Mouse (Mus musculus): Measurements from ENCODE around the gene Cyb5d1. TPM values are rescaled to one million over a fixed set of nuclear protein-coding genes. Genes with fewer than 3 reads are reported as not detected.

Cyb5d1 gene
- polyA plus RNA-seq, 1 experiment from 2014 or later = 29.7 TPM

GRCm38 (mm10) chr11:69408541-69409377 is 13.3 kb upstream of the Cyb5d1 start:
- peak overlapping the region; percentile 77 for H3K9ac ChIP-seq (replicated peaks)
- peaks cover 53% of the 10 kb centered on the region for H3K36me3 ChIP-seq
- no peaks in the 10 kb centered on the region for H3K27me3 ChIP-seq (replicated peaks)
- H3K9me3 ChIP-seq (replicated peaks) = no peaks in the 10 kb centered on the region
- peak; percentile 68 for ATAC-seq (ENCODE audit: low FRiP score)
- H3K4me3 ChIP-seq (replicated peaks) = peak overlapping the region; percentile 65
- under 1% methylated on average over 33 of the region's 33 CpGs for WGBS
- H3K4me2 ChIP-seq = peak overlapping the region; percentile 96
- peak overlapping the region; percentile 98 for H3K27ac ChIP-seq (replicated peaks)
- H3K4me1 ChIP-seq = peaks cover 60% of the 10 kb centered on the region

GRCm38 (mm10) chr11:69407724-69408004 is 12.2 kb upstream of the Cyb5d1 start:
- 87% methylated on average over 4 of the region's 4 CpGs for WGBS
- Histone ChIP-seq H3K4me2 (peak overlapping the region; percentile 96), H3K4me3 (replicated peaks) (peak overlapping the region; percentile 65), H3K9ac (replicated peaks) (peak overlapping the region; percentile 77), H3K36me3 (peaks cover 58% of the 10 kb centered on the region), H3K27me3 (replicated peaks) (no peaks in the 10 kb centered on the region), H3K9me3 (replicated peaks) (no peaks in the 10 kb centered on the region), H3K27ac (replicated peaks) (peak overlapping the region; percentile 98), H3K4me1 (peaks cover 49% of the 10 kb centered on the region)
- ATAC-seq (ENCODE audit: low FRiP score) = no peak

- Histone ChIP-seq H3K4me3 (replicated peaks) (peak overlapping the region; percentile 65; the same call in 1 of the 2 replicates), H3K36me3 (peaks cover 58% of the 10 kb centered on the region), H3K4me2 (0 out of 2 replicates have a peak overlapping the region, but pooled peaks have one; percentile 96), H3K9ac (replicated peaks) (no peak overlapping the region), H3K27me3 (replicated peaks) (no peaks in the 10 kb centered on the region), H3K4me1 (peaks cover 44% of the 10 kb centered on the region), H3K27ac (replicated peaks) (no peak overlapping the region), H3K9me3 (replicated peaks) (no peaks in the 10 kb centered on the region)
- no peak for ATAC-seq (ENCODE audit: low FRiP score)
- 91% methylated on average over 16 of the region's 16 CpGs for WGBS
Observed at GRCm38 (mm10) chr11:69406867-69407723, 11.7 kb upstream of the Cyb5d1 start.

- Histone ChIP-seq H3K4me3 (replicated peaks) (no peak overlapping the region), H3K27ac (replicated peaks) (no peak overlapping the region), H3K9me3 (replicated peaks) (no peaks in the 10 kb centered on the region), H3K27me3 (replicated peaks) (no peaks in the 10 kb centered on the region), H3K4me2 (no peak overlapping the region), H3K4me1 (peaks cover 40% of the 10 kb centered on the region), H3K36me3 (peaks cover 66% of the 10 kb centered on the region), H3K9ac (replicated peaks) (no peak overlapping the region)
- no peak for ATAC-seq (ENCODE audit: low FRiP score)
- WGBS = 93% methylated on average over 19 of the region's 19 CpGs
Observed at GRCm38 (mm10) chr11:69406282-69406681, 10.9 kb upstream of the Cyb5d1 start.

- Histone ChIP-seq H3K36me3 (peaks cover 73% of the 10 kb centered on the region), H3K4me1 (peaks cover 44% of the 10 kb centered on the region), H3K9me3 (replicated peaks) (no peaks in the 10 kb centered on the region), H3K4me3 (replicated peaks) (no peak overlapping the region), H3K4me2 (no peak overlapping the region), H3K9ac (replicated peaks) (no peak overlapping the region), H3K27me3 (replicated peaks) (no peaks in the 10 kb centered on the region), H3K27ac (replicated peaks) (no peak overlapping the region)
- WGBS = 90% methylated on average over 24 of the region's 24 CpGs
- ATAC-seq (ENCODE audit: low FRiP score) = no peak
Observed at GRCm38 (mm10) chr11:69405397-69406200, 10.2 kb upstream of the Cyb5d1 start.

GRCm38 (mm10) chr11:69404595-69405396 is 9.4 kb upstream of the Cyb5d1 start:
- Histone ChIP-seq H3K9ac (replicated peaks) (no peak overlapping the region), H3K27me3 (replicated peaks) (peaks cover 5% of the 10 kb centered on the region; the same call in 1 of the 2 replicates), H3K4me1 (peaks cover 36% of the 10 kb centered on the region), H3K4me3 (replicated peaks) (no peak overlapping the region), H3K4me2 (no peak overlapping the region), H3K36me3 (peaks cover 81% of the 10 kb centered on the region), H3K27ac (replicated peaks) (0 out of 2 replicates have a peak overlapping the region, but pooled peaks have one; percentile 18), H3K9me3 (replicated peaks) (no peaks in the 10 kb centered on the region)
- 93% methylated on average over 23 of the region's 24 CpGs for WGBS
- ATAC-seq (ENCODE audit: low FRiP score) = no peak

GRCm38 (mm10) chr11:69403691-69404594 is 8.5 kb upstream of the Cyb5d1 start:
- Histone ChIP-seq H3K36me3 (peaks cover 87% of the 10 kb centered on the region), H3K27ac (replicated peaks) (0 out of 2 replicates have a peak overlapping the region, but pooled peaks have one; percentile 18), H3K27me3 (replicated peaks) (peaks cover 5% of the 10 kb centered on the region; the same call in 1 of the 2 replicates), H3K4me3 (replicated peaks) (no peak overlapping the region), H3K9me3 (replicated peaks) (no peaks in the 10 kb centered on the region), H3K4me1 (peaks cover 28% of the 10 kb centered on the region), H3K9ac (replicated peaks) (no peak overlapping the region), H3K4me2 (no peak overlapping the region)
- WGBS = 92% methylated on average over 38 of the region's 38 CpGs
- no peak for ATAC-seq (ENCODE audit: low FRiP score)

GRCm38 (mm10) chr11:69401987-69402386 is 6.6 kb upstream of the Cyb5d1 start:
- Histone ChIP-seq H3K4me3 (replicated peaks) (no peak overlapping the region), H3K36me3 (peaks cover 81% of the 10 kb centered on the region), H3K27me3 (replicated peaks) (peaks cover 5% of the 10 kb centered on the region; the same call in 1 of the 2 replicates), H3K9me3 (replicated peaks) (no peaks in the 10 kb centered on the region), H3K27ac (replicated peaks) (no peak overlapping the region), H3K4me1 (peaks cover 19% of the 10 kb centered on the region), H3K4me2 (no peak overlapping the region), H3K9ac (replicated peaks) (no peak overlapping the region)
- WGBS = 88% methylated on average over 12 of the region's 12 CpGs
- no peak for ATAC-seq (ENCODE audit: low FRiP score)

- WGBS = 15% methylated on average over 22 of the region's 22 CpGs
- H3K4me3 ChIP-seq (replicated peaks) = no peak overlapping the region
- no peak overlapping the region for H3K4me2 ChIP-seq
- H3K4me1 ChIP-seq = peaks cover 26% of the 10 kb centered on the region
- peak; percentile 74 for ATAC-seq (ENCODE audit: low FRiP score)
- peaks cover 73% of the 10 kb centered on the region for H3K36me3 ChIP-seq
- no peaks in the 10 kb centered on the region for H3K9me3 ChIP-seq (replicated peaks)
- H3K9ac ChIP-seq (replicated peaks) = no peak overlapping the region
- 0 out of 2 replicates have a peak overlapping the region, but pooled peaks have one; percentile 18 for H3K27ac ChIP-seq (replicated peaks)
- H3K27me3 ChIP-seq (replicated peaks) = peaks cover 5% of the 10 kb centered on the region; the same call in 1 of the 2 replicates
Observed at GRCm38 (mm10) chr11:69401210-69401637, 5.8 kb upstream of the Cyb5d1 start.

Measured in neural tube, embryonic 15.5 days (tissue).